Mouse (Mus musculus): Measurements from ENCODE around the gene Tmco3. TPM values are rescaled to one million over a fixed set of nuclear protein-coding genes. Genes with fewer than 3 reads are reported as not detected.
A peak's percentile ranks its signal among the peaks of the same experiment; 100 is the strongest.

Tmco3 gene
- polyA plus RNA-seq, 1 experiment from 2014 or later = 10.1 TPM

- no peaks in the 10 kb centered on the region for H3K9me3 ChIP-seq (replicated peaks)
- H3K4me3 ChIP-seq = no peak overlapping the region
- no peak for ATAC-seq
- H3K27ac ChIP-seq = no peak overlapping the region
- WGBS (ENCODE audit: insufficient replicate concordance) = 87% methylated on average over 7 of the region's 7 CpGs
- H3K4me2 ChIP-seq = no peak overlapping the region
- H3K36me3 ChIP-seq = peaks cover 100% of the 10 kb centered on the region
- H3K4me1 ChIP-seq = peaks cover 79% of the 10 kb centered on the region
- H3K27me3 ChIP-seq (replicated peaks) = no peaks in the 10 kb centered on the region
- peak overlapping the region; percentile 32; the same call in 1 of the 2 replicates for H3K9ac ChIP-seq
These were observed 62.1 kb downstream of the Tmco3 start for GRCm38 (mm10) chr8:13350052-13350451.

DNA sequence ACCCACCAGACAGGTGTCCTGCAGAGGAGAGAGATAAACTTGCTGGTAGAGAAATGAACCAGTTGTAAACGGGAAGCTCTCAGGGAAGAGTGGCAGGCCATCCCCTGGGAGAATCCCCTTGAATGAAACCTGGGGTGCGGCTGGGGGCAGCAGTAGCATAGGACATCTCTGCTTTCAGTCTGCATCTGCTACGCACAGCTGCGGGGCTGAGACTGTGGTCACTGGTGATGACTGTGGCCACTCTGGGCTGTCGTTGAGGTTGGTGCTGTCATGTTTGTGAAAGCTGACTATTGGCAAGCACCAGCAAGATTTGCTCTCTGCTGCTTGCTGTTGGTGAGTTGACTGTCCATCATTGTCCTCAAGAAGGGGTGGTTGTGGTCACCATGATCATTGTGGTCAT lies 63.6 kb downstream of the Tmco3 start:
- ATAC-seq = no peak
- H3K9me3 ChIP-seq (replicated peaks) = no peaks in the 10 kb centered on the region

DNA sequence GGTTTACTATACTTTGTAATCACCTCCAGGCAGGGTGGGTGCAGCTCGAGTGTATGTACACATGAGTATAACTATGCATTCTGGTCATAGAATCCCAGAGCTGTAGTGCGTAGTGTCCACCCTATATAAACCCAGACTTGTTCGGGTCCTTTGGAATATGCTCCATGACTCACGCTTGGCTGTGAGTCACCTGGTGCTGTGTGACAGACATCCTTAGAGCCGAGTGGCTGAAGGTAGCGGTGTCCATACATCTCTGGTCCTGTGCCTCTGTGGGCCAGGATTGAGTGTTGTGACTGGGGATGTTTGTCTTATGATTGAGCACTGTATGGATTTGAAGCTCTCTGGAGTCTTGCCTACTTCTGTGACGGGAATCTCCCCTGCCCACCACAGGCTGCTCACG lies 64.6 kb downstream of the Tmco3 start:
- peak overlapping the region; percentile 79 for H3K27ac ChIP-seq

More for the DNA sequence above, 63.6 kb downstream of the Tmco3 start:
- no peak overlapping the region for H3K4me3 ChIP-seq
- H3K9ac ChIP-seq = peak overlapping the region; percentile 33; the same call in 1 of the 2 replicates
- peak overlapping the region; percentile 56 for H3K4me2 ChIP-seq
- no peaks in the 10 kb centered on the region for H3K27me3 ChIP-seq (replicated peaks)
- peak overlapping the region; percentile 79 for H3K27ac ChIP-seq
- peaks cover 100% of the 10 kb centered on the region for H3K36me3 ChIP-seq
- 67% methylated on average over 5 of the region's 5 CpGs for WGBS (ENCODE audit: insufficient replicate concordance)
- peaks cover 87% of the 10 kb centered on the region for H3K4me1 ChIP-seq

GRCm38 (mm10) chr8:13353155-13353833 lies 65.3 kb downstream of the Tmco3 start:
- H3K9me3 ChIP-seq (replicated peaks) = no peaks in the 10 kb centered on the region
- 31% methylated on average over 9 of the region's 9 CpGs for WGBS (ENCODE audit: insufficient replicate concordance)
- H3K4me3 ChIP-seq = peak overlapping the region; percentile 25
- no peaks in the 10 kb centered on the region for H3K27me3 ChIP-seq (replicated peaks)
- peak overlapping the region; percentile 79 for H3K27ac ChIP-seq
- ATAC-seq = peak; percentile 79
- H3K9ac ChIP-seq = peak overlapping the region; percentile 32; the same call in 1 of the 2 replicates
- peaks cover 82% of the 10 kb centered on the region for H3K4me1 ChIP-seq
- H3K4me2 ChIP-seq = peak overlapping the region; percentile 56
- H3K36me3 ChIP-seq = peaks cover 100% of the 10 kb centered on the region

More for the DNA sequence above, 64.6 kb downstream of the Tmco3 start:
- WGBS (ENCODE audit: insufficient replicate concordance) = 59% methylated on average over 8 of the region's 8 CpGs
- peak; percentile 13; the same call in 1 of the 2 replicates for ATAC-seq
- Histone ChIP-seq H3K9ac (peak overlapping the region; percentile 33; the same call in 1 of the 2 replicates), H3K36me3 (peaks cover 100% of the 10 kb centered on the region), H3K4me2 (peak overlapping the region; percentile 56), H3K27me3 (replicated peaks) (no peaks in the 10 kb centered on the region), H3K4me1 (peaks cover 87% of the 10 kb centered on the region), H3K9me3 (replicated peaks) (no peaks in the 10 kb centered on the region), H3K4me3 (peak overlapping the region; percentile 25)

DNA sequence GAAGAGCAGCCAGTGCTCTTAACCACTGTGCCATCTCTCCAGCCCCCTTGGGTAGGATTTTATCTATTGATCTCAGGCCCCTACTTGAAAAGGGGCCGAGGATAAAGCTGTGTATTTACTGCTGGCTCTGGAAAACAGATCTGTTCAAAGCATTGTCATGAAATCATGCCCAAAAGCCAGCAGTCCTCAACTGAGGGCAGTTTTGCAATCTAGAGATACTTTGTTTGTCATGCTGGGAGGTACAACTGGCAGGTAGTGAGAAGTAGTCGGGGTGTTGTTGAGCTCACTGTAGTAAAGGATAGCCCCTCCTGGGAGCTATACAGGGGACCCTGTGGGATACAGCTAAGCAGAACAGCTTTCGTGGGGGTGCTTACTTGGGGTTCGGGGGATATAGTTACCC lies 65.9 kb downstream of the Tmco3 start:
- H3K4me3 ChIP-seq = no peak overlapping the region
- peak overlapping the region; percentile 79 for H3K27ac ChIP-seq
- H3K36me3 ChIP-seq = peaks cover 100% of the 10 kb centered on the region
- WGBS (ENCODE audit: insufficient replicate concordance) = 56% methylated on average over 4 of the region's 4 CpGs
- no peaks in the 10 kb centered on the region for H3K9me3 ChIP-seq (replicated peaks)
- H3K27me3 ChIP-seq (replicated peaks) = no peaks in the 10 kb centered on the region
- peak overlapping the region; percentile 56; the same call in 1 of the 2 replicates for H3K4me2 ChIP-seq
- H3K4me1 ChIP-seq = peaks cover 76% of the 10 kb centered on the region
- ATAC-seq = no peak
- 0 out of 2 replicates have a peak overlapping the region, but pooled peaks have one; percentile 32 for H3K9ac ChIP-seq

GRCm38 (mm10) chr8:13356221-13356620 lies 68.2 kb downstream of the Tmco3 start:
- no peak overlapping the region for H3K27ac ChIP-seq
- 78% methylated on average over 6 of the region's 6 CpGs for WGBS (ENCODE audit: insufficient replicate concordance)
- H3K9me3 ChIP-seq (replicated peaks) = no peaks in the 10 kb centered on the region
- no peak for ATAC-seq
- H3K9ac ChIP-seq = no peak overlapping the region
- no peaks in the 10 kb centered on the region for H3K27me3 ChIP-seq (replicated peaks)
- H3K4me2 ChIP-seq = no peak overlapping the region
- no peak overlapping the region for H3K4me3 ChIP-seq
- H3K4me1 ChIP-seq = peaks cover 53% of the 10 kb centered on the region
- H3K36me3 ChIP-seq = peaks cover 100% of the 10 kb centered on the region

- WGBS (ENCODE audit: insufficient replicate concordance) = 59% methylated on average over 10 of the region's 10 CpGs
- 0 out of 2 replicates have a peak, but pooled peaks cover 4% of the 10 kb centered on the region for H3K9me3 ChIP-seq (replicated peaks)
- H3K36me3 ChIP-seq = peaks cover 100% of the 10 kb centered on the region
- no peaks in the 10 kb centered on the region for H3K27me3 ChIP-seq (replicated peaks)
- no peak overlapping the region for H3K4me3 ChIP-seq
- no peak for ATAC-seq
- H3K4me1 ChIP-seq = peaks cover 48% of the 10 kb centered on the region
- H3K4me2 ChIP-seq = no peak overlapping the region
- no peak overlapping the region for H3K9ac ChIP-seq
- H3K27ac ChIP-seq = no peak overlapping the region
These were observed 68.7 kb downstream of the Tmco3 start for GRCm38 (mm10) chr8:13356681-13357080.

DNA sequence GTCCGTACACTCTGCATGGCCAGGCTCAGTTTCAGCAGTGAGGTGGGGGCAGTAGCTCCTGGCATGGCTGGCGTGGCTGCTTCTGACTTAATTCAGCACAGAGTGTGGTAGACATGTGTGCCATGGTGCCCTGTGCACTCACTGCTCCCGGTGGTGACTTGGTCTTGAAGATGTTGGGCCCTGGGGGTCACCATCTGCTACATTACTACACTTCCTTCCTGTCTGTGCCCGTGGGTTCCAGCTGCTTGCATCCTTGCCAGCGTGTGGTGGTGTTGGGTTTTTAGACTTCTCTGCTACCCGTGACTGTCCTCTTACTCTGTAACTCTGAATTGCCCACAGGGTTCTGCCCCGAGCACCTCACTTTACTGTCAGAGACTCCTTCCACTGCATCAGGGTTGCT lies 72.2 kb downstream of the Tmco3 start:
- Histone ChIP-seq H3K9me3 (replicated peaks) (0 out of 2 replicates have a peak, but pooled peaks cover 7% of the 10 kb centered on the region), H3K9ac (no peak overlapping the region), H3K27ac (no peak overlapping the region), H3K4me1 (peaks cover 13% of the 10 kb centered on the region), H3K4me3 (no peak overlapping the region), H3K27me3 (replicated peaks) (no peaks in the 10 kb centered on the region), H3K36me3 (peaks cover 100% of the 10 kb centered on the region), H3K4me2 (no peak overlapping the region)
- WGBS (ENCODE audit: insufficient replicate concordance) = 74% methylated on average over 7 of the region's 7 CpGs
- ATAC-seq = no peak

GRCm38 (mm10) chr8:13361865-13362264 lies 73.9 kb downstream of the Tmco3 start:
- H3K36me3 ChIP-seq = peaks cover 100% of the 10 kb centered on the region
- no peak overlapping the region for H3K27ac ChIP-seq
- no peak overlapping the region for H3K9ac ChIP-seq
- no peaks in the 10 kb centered on the region for H3K27me3 ChIP-seq (replicated peaks)
- H3K4me2 ChIP-seq = no peak overlapping the region
- 85% methylated on average over 6 of the region's 6 CpGs for WGBS (ENCODE audit: insufficient replicate concordance)
- no peaks in the 10 kb centered on the region for H3K4me1 ChIP-seq
- ATAC-seq = peak; percentile 27; the same call in 1 of the 2 replicates
- no peak overlapping the region for H3K4me3 ChIP-seq
- 0 out of 2 replicates have a peak, but pooled peaks cover 7% of the 10 kb centered on the region for H3K9me3 ChIP-seq (replicated peaks)

Other genes starting within 250 kb of the Tmco3 start
- 14.6 and 15.1 TPM in 2 replicates for gene Proz, start 227.3 kb upstream of the Tmco3 start, polyA plus RNA-seq (2016; fragmentation: Nextera tagmentation; extraction: Ambion mirVana)
- gene Pcid2, start 182.7 kb upstream of the Tmco3 start, polyA plus RNA-seq (2016; fragmentation: Nextera tagmentation; extraction: Ambion mirVana) = 25.6 and 28.1 TPM in 2 replicates
- 97.6 and 98.2 TPM in 2 replicates for gene Cul4a, start 182.6 kb upstream of the Tmco3 start, polyA plus RNA-seq (2016; fragmentation: Nextera tagmentation; extraction: Ambion mirVana)
- gene Lamp1, start 129.0 kb upstream of the Tmco3 start, polyA plus RNA-seq (2016; fragmentation: Nextera tagmentation; extraction: Ambion mirVana) = 199 and 203 TPM in 2 replicates
- 13.8 and 14.0 TPM in 2 replicates for gene Grtp1, start 87.6 kb upstream of the Tmco3 start, polyA plus RNA-seq (2016; fragmentation: Nextera tagmentation; extraction: Ambion mirVana)
- not detected in 2 replicates for gene Adprhl1, start 34.0 kb upstream of the Tmco3 start, polyA plus RNA-seq (2016; fragmentation: Nextera tagmentation; extraction: Ambion mirVana)
- gene Dcun1d2, start 59 bp upstream of the Tmco3 start, polyA plus RNA-seq (2016; fragmentation: Nextera tagmentation; extraction: Ambion mirVana) = 14.3 and 14.4 TPM in 2 replicates
- 172 and 174 TPM in 2 replicates for gene Tfdp1, start 50.6 kb downstream of the Tmco3 start, polyA plus RNA-seq (2016; fragmentation: Nextera tagmentation; extraction: Ambion mirVana)
- gene Atp4b, start 108.6 kb downstream of the Tmco3 start, polyA plus RNA-seq (2016; fragmentation: Nextera tagmentation; extraction: Ambion mirVana) = not detected in 2 replicates
- not detected in 2 replicates for gene Grk1, start 116.9 kb downstream of the Tmco3 start, polyA plus RNA-seq (2016; fragmentation: Nextera tagmentation; extraction: Ambion mirVana)
- not detected in 2 replicates for gene Tmem255b, start 147.0 kb downstream of the Tmco3 start, polyA plus RNA-seq (2016; fragmentation: Nextera tagmentation; extraction: Ambion mirVana)
- gene Gas6, start 206.3 kb downstream of the Tmco3 start, polyA plus RNA-seq (2016; fragmentation: Nextera tagmentation; extraction: Ambion mirVana) = 4.5 and 4.6 TPM in 2 replicates

All from liver, embryonic 12.5 days (tissue).